Mouse (Mus musculus) erythroblast, embryonic 14.5 days (primary cell): ENCODE measurements at regions not wholly inside any gene's neighbourhood (a gene's known extent, or its start where the extent isn't known, plus 50 kb on each side); places are given as distances from the start of the nearest gene placed in this dataset.

Source experiments
- H3K27me3 ChIP-seq: 2 replicates; pipeline ENCODE4 v1.6.1; 2012; ENCODE audit warnings: inconsistent platforms; ENCODE audit not compliant: control insufficient read depth
- H3K36me3 ChIP-seq: 2 replicates; pipeline ENCODE4 v1.6.1; 2012; ENCODE audit warnings: mild to moderate bottlenecking, inconsistent platforms; ENCODE audit not compliant: control insufficient read depth
- H3K4me1 ChIP-seq: 2 replicates; pipeline ENCODE4 v1.6.1; 2012; ENCODE audit warnings: inconsistent platforms; ENCODE audit not compliant: control insufficient read depth
- H3K4me3 ChIP-seq: replicated peaks from 2 replicates; pipeline ENCODE3; 2012; ENCODE audit warnings: moderate library complexity, mild to moderate bottlenecking, inconsistent platforms
- H3K9me3 ChIP-seq: 2 replicates; pipeline ENCODE4 v1.6.1; 2012; ENCODE audit warnings: low read length, inconsistent platforms, mixed read lengths; ENCODE audit not compliant: control insufficient read depth
- GATA1 ChIP-seq: IDR thresholded peaks from 2 replicates; pipeline ENCODE4 v1.6.1; 2012; ENCODE audit warnings: low read length, inconsistent platforms, mixed read lengths
- TAL1 ChIP-seq: IDR thresholded peaks from 3 replicates; pipeline ENCODE4 v1.6.1; 2012; ENCODE audit warnings: low read length, inconsistent platforms, mixed read lengths

DNA sequence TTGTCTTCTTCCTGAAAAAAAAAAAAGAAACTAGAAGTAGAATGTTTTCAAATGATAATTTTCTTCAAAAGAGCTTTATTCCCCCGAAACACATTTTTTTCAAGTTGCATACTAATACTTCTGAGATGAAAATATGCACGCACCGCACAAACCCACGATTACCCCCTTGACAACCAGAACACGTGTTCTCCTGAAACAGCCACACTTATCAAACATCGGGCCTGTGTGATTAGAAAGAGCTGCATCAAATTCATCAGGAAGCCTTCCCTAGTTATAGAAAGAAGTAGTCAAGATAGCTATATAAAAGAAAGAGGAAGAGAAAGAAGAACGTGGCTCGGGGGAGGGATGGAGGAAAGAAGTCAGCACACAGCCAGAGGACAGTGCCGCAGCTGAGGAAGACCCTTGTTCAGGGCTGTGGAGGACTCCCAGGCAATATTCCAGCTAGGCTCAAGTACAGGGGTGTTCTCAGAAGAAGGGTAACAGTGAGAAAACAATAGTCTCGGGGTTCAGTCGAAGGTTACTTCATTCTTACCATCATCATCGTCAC lies 75.8 kb upstream of the Bach2 start:
- no peak for TF ChIP-seq TAL1
- no peak for TF ChIP-seq GATA1
- H3K4me3 ChIP-seq = no peak overlapping the region
- H3K4me1 ChIP-seq = peaks cover 4% of the 10 kb centered on the region
- peaks cover 6% of the 10 kb centered on the region for H3K9me3 ChIP-seq
- 0 out of 2 replicates have a peak, but pooled peaks cover 2% of the 10 kb centered on the region for H3K36me3 ChIP-seq
- no peaks in the 10 kb centered on the region for H3K27me3 ChIP-seq

DNA sequence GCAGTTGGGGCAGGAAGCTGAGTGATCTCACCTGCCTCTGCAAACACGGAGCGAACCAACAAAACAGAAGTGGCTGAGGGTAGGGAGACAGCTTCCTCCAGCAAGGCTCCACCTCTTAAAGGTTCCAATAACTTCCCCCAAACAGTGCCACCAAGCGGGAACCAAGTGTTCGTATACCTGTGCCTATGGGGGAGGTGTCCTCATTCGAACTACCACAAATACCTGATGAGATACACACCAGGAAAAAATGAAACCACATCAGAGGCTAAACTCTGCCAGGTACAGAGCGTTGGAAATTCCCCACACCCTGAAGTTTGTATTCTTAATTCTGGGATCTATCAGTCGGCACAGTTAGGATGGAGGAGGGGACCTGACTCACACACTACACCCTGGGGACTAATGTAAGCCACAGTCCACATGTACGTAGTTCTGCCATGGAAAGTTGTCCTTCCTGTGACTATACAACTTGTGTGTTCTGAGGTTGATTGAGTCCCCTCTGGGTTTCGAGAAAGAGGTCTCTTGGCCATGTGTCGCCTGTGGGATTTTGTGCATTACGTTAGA lies 74.4 kb upstream of the Bach2 start:
- H3K9me3 ChIP-seq = peaks cover 6% of the 10 kb centered on the region
- 0 out of 2 replicates have a peak, but pooled peaks cover 2% of the 10 kb centered on the region for H3K36me3 ChIP-seq
- TF ChIP-seq TAL1 (no peak), GATA1 (no peak)
- H3K27me3 ChIP-seq = no peaks in the 10 kb centered on the region
- peaks cover 6% of the 10 kb centered on the region for H3K4me1 ChIP-seq
- H3K4me3 ChIP-seq = no peak overlapping the region

DNA sequence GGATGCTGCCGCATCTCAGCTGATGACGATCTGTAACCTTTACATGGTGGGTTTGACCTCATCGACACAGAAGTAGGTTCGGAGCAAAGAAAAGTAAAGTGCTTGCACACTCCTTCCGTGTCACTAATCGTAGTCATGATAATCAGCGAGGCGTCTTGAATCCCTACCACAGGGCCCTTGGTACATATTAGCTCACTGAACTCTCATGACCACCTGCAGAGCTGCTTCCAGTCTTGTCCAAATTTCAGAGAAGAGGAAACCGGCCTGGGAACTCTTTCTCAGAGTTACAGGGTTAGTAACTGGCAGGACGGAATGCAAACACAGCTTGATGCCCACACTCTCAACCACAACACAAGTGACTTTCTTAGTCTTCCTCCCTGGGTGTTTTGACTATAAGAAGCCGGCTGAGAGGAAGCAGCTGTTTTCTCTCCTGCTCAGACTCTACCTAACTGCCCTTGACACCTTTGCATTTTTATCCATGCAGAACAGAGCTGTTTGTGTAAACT lies 73.8 kb upstream of the Bach2 start:
- TF ChIP-seq GATA1 (no peak), TAL1 (no peak)
- Histone ChIP-seq H3K4me3 (no peak overlapping the region), H3K9me3 (peaks cover 6% of the 10 kb centered on the region), H3K36me3 (0 out of 2 replicates have a peak, but pooled peaks cover 2% of the 10 kb centered on the region), H3K4me1 (peaks cover 11% of the 10 kb centered on the region), H3K27me3 (no peaks in the 10 kb centered on the region)

DNA sequence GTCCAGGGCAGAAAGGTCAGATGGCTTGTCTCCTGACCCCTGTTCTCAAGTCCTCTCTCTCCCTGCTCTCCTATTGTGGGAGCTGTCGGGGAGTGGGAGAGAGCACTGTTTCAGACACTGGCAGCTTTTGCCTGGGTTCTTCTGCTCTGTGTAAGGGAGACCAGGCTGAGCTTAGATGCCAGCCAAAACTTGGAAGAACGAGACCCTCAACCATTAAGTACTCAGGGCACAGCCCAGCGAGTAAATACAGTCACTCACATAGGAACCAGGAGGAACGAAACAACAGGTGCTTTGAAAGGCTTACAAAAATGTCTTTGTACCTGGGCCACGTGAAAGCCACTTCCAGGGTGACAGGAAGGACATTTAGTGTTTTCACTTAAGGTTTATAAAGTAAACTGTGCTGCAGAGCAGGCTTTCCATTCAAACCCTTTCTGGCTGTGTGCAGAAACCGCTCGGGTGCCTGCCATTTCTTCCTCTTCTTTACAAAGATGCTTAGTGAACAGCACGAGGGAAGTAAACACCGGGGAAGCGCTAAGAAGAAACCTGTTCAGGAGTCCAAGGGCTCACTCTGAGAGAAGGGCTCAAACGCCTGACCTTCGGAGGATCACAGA lies 72.6 kb upstream of the Bach2 start:
- TF ChIP-seq TAL1 = no peak
- no peak for TF ChIP-seq GATA1
- Histone ChIP-seq H3K9me3 (peaks cover 6% of the 10 kb centered on the region), H3K27me3 (no peaks in the 10 kb centered on the region), H3K4me3 (no peak overlapping the region), H3K4me1 (peaks cover 20% of the 10 kb centered on the region), H3K36me3 (0 out of 2 replicates have a peak, but pooled peaks cover 2% of the 10 kb centered on the region)

DNA sequence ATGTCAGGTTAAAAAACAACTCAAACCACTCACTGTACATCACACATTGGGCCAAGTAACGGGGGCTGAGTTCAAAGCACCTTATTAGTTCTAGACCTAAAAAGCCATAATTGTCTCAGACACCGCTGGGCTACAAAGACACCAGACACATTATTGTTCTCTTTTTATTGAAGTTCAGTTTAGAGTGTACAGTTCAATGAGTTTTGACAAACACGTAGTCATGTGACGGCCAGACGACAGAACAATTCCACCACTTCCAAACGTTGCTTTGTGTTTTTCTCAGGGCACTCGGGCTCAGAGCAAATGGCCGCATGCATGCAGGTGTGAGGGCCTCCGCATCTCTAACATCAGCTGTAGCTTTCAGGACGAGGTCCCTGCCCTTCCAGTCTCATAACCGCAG lies 71.5 kb upstream of the Bach2 start:
- no peaks in the 10 kb centered on the region for H3K27me3 ChIP-seq
- peaks cover 29% of the 10 kb centered on the region for H3K4me1 ChIP-seq
- TF ChIP-seq TAL1 (no peak), GATA1 (no peak)
- peaks cover 6% of the 10 kb centered on the region for H3K9me3 ChIP-seq
- H3K4me3 ChIP-seq = no peak overlapping the region
- H3K36me3 ChIP-seq = 0 out of 2 replicates have a peak, but pooled peaks cover 2% of the 10 kb centered on the region

DNA sequence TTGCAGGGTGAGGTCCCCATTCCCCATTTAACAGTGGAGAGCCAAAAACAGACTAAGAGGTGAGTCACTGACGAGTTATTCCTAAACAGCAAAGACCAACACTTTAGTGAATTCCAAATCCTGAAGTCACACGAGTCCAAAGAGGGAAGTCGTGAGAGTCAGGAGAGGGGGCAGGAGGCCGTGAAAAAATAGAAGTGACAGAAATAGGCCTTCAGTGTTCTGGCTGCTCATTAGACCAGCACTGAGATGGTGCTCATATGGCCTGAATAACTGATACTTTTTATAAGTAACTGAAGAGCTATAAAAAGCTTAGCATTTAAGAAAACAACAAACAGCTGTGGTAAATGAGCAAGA lies 68.5 kb upstream of the Bach2 start:
- peak overlapping the region; percentile 63 for H3K4me3 ChIP-seq
- H3K4me1 ChIP-seq = peaks cover 57% of the 10 kb centered on the region
- 0 out of 2 replicates have a peak, but pooled peaks cover 2% of the 10 kb centered on the region for H3K36me3 ChIP-seq
- TF ChIP-seq TAL1 = no peak
- TF ChIP-seq GATA1 = no peak
- no peaks in the 10 kb centered on the region for H3K27me3 ChIP-seq
- peaks cover 6% of the 10 kb centered on the region for H3K9me3 ChIP-seq

DNA sequence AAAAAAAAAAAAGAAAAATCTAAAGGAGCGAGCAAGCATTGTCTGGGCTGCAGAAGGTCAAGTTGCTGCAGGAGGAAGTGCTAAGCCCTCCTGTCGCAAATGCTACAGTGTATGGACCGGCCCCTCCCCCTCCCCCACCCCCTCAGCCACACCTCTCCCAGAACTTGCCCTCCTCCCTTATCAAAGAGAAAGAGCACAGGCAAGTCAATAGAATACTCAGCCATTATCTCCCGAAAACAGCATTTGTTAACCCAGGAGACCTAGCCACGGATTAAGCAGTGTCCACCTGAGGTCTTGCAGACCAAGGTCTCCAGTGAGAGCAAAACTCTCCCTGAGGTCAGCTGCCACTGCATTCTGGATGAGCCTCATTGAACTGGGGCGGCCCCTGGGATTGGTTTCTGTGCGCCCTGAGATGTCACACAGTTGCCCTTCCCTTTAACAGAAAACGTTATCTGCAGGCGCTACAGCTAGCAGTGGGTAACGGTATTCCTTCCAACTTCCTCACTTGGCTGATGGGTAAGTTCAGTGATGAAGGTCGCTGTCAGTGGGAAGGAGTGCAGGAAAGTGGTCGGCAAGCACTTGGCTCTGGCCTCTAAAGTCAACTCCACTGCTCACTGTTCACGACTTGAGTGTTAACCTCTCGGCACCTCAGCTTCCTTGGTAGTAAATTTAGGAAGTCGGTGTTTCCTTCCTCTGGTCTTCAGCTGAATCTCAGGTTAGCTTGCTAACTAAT lies 68.0 kb upstream of the Bach2 start:
- Histone ChIP-seq H3K4me3 (peak overlapping the region; percentile 63), H3K36me3 (0 out of 2 replicates have a peak, but pooled peaks cover 2% of the 10 kb centered on the region), H3K4me1 (peaks cover 57% of the 10 kb centered on the region), H3K9me3 (peaks cover 6% of the 10 kb centered on the region), H3K27me3 (no peaks in the 10 kb centered on the region)
- TF ChIP-seq GATA1 (no peak), TAL1 (0 out of 3 replicates have a peak, but pooled peaks have one; percentile 16)

DNA sequence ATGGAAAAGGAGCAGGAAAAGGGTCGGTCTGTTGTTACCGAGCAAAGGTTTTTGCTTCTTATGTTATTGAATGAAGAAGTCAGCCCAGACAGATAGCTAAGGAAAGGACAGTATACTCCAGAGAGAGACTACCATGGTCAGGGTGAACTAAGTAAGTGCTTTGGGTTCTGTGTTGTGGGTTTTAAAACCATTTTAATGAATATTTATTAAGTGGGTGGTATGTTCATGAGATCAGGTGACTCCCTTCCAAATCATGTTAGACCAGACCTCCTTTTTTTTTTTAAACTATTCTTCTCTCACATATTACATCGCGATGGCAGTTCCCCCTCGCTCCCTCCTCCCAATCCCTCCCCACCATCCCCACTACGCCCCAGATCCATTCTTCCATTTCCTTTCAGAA lies 67.3 kb upstream of the Bach2 start:
- no peak for TF ChIP-seq GATA1
- TF ChIP-seq TAL1 = no peak
- H3K9me3 ChIP-seq = peaks cover 6% of the 10 kb centered on the region
- no peaks in the 10 kb centered on the region for H3K27me3 ChIP-seq
- H3K36me3 ChIP-seq = 0 out of 2 replicates have a peak, but pooled peaks cover 2% of the 10 kb centered on the region
- peaks cover 60% of the 10 kb centered on the region for H3K4me1 ChIP-seq
- H3K4me3 ChIP-seq = peak overlapping the region; percentile 63

DNA sequence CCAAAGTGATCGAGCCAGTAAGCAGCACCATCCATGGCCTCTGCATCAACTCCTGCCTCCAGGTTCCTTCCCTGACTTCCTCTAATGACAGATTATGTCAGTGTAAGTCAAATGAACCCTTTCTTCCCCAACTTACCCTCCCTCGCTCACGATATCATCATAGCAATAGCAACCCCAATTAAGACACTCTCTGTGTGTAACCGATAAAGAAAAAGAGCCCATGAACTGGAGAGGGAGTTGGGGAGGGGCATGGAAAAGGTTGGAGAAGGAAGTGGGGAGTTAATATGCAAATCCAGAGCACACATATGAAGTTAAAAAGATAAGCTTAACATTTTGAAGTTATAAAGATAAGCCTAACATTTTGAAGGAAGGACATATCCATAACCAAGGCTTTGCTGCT lies 65.6 kb upstream of the Bach2 start:
- TF ChIP-seq TAL1 (no peak), GATA1 (no peak)
- Histone ChIP-seq H3K36me3 (no peaks in the 10 kb centered on the region), H3K9me3 (no peaks in the 10 kb centered on the region), H3K4me1 (peaks cover 77% of the 10 kb centered on the region), H3K27me3 (no peaks in the 10 kb centered on the region), H3K4me3 (no peak overlapping the region)
